Mouse (Mus musculus): ENCODE measurements around the gene Proz.

Proz gene

GRCm38 (mm10) chr8:13060441-13061150 is at the start of gene Proz:
Proz (plus strand) TSS chr8:13060914.
- no peaks in the 10 kb centered on the region for H3K36me3 ChIP-seq (ENCODE audit: control insufficient read depth, insufficient read depth, low read length, poor library complexity, severe bottlenecking)
- H3K27me3 ChIP-seq (ENCODE audit: control insufficient read depth, insufficient read depth, low read length, poor library complexity, severe bottlenecking), result no peaks in the 10 kb centered on the region

GRCm38 (mm10) chr8:13019560-13019959 is 41.2 kb upstream of the Proz start:
- DNase-seq (ENCODE audit: low read depth, low spot score), result no peak
- no peaks in the 10 kb centered on the region for H3K36me3 ChIP-seq (ENCODE audit: control insufficient read depth, insufficient read depth, low read length, poor library complexity, severe bottlenecking)
- H3K27me3 ChIP-seq (ENCODE audit: control insufficient read depth, insufficient read depth, low read length, poor library complexity, severe bottlenecking), result no peaks in the 10 kb centered on the region

More at GRCm38 (mm10) chr8:13060441-13061150, at the start of gene Proz:
- no peak for DNase-seq (ENCODE audit: low read depth, low spot score)

- Histone ChIP-seq H3K36me3 (ENCODE audit: control insufficient read depth, insufficient read depth, low read length, poor library complexity, severe bottlenecking) (no peaks in the 10 kb centered on the region), H3K27me3 (ENCODE audit: control insufficient read depth, insufficient read depth, low read length, poor library complexity, severe bottlenecking) (no peaks in the 10 kb centered on the region)
- no peak for DNase-seq (ENCODE audit: low read depth, low spot score)
Measured at GRCm38 (mm10) chr8:13021830-13022229, 38.9 kb upstream of the Proz start.

GRCm38 (mm10) chr8:13025487-13026224 is 35.1 kb upstream of the Proz start, which contains the start of gene F7:
F7 (plus strand) TSS chr8:13026034.
- DNase-seq (ENCODE audit: low read depth, low spot score), result no peak
- Histone ChIP-seq H3K27me3 (ENCODE audit: control insufficient read depth, insufficient read depth, low read length, poor library complexity, severe bottlenecking) (no peaks in the 10 kb centered on the region), H3K36me3 (ENCODE audit: control insufficient read depth, insufficient read depth, low read length, poor library complexity, severe bottlenecking) (no peaks in the 10 kb centered on the region)

GRCm38 (mm10) chr8:13027615-13028014 is 33.1 kb upstream of the Proz start:
- H3K27me3 ChIP-seq (ENCODE audit: control insufficient read depth, insufficient read depth, low read length, poor library complexity, severe bottlenecking), result no peaks in the 10 kb centered on the region
- DNase-seq (ENCODE audit: low read depth, low spot score), result no peak
- H3K36me3 ChIP-seq (ENCODE audit: control insufficient read depth, insufficient read depth, low read length, poor library complexity, severe bottlenecking), result no peaks in the 10 kb centered on the region

- Histone ChIP-seq H3K36me3 (ENCODE audit: control insufficient read depth, insufficient read depth, low read length, poor library complexity, severe bottlenecking) (no peaks in the 10 kb centered on the region), H3K27me3 (ENCODE audit: control insufficient read depth, insufficient read depth, low read length, poor library complexity, severe bottlenecking) (no peaks in the 10 kb centered on the region)
- no peak for DNase-seq (ENCODE audit: low read depth, low spot score)
Measured at GRCm38 (mm10) chr8:13028482-13028881, 32.2 kb upstream of the Proz start.

GRCm38 (mm10) chr8:13036346-13036812 is 24.3 kb upstream of the Proz start:
- no peak for DNase-seq (ENCODE audit: low read depth, low spot score)
- H3K36me3 ChIP-seq (ENCODE audit: control insufficient read depth, insufficient read depth, low read length, poor library complexity, severe bottlenecking), result no peaks in the 10 kb centered on the region

GRCm38 (mm10) chr8:13037015-13037414 is 23.7 kb upstream of the Proz start, which contains the start of gene F10:
F10 (plus strand) TSS chr8:13037308.
- no peak for DNase-seq (ENCODE audit: low read depth, low spot score)
- no peaks in the 10 kb centered on the region for H3K36me3 ChIP-seq (ENCODE audit: control insufficient read depth, insufficient read depth, low read length, poor library complexity, severe bottlenecking)
- no peaks in the 10 kb centered on the region for H3K27me3 ChIP-seq (ENCODE audit: control insufficient read depth, insufficient read depth, low read length, poor library complexity, severe bottlenecking)

More at GRCm38 (mm10) chr8:13036346-13036812, 24.3 kb upstream of the Proz start:
- H3K27me3 ChIP-seq (ENCODE audit: control insufficient read depth, insufficient read depth, low read length, poor library complexity, severe bottlenecking), result no peaks in the 10 kb centered on the region

GRCm38 (mm10) chr8:13037569-13037968 is 23.1 kb upstream of the Proz start:
- Histone ChIP-seq H3K36me3 (ENCODE audit: control insufficient read depth, insufficient read depth, low read length, poor library complexity, severe bottlenecking) (no peaks in the 10 kb centered on the region), H3K27me3 (ENCODE audit: control insufficient read depth, insufficient read depth, low read length, poor library complexity, severe bottlenecking) (no peaks in the 10 kb centered on the region)
- no peak for DNase-seq (ENCODE audit: low read depth, low spot score)

GRCm38 (mm10) chr8:13039054-13039453 is 21.7 kb upstream of the Proz start:
- H3K27me3 ChIP-seq (ENCODE audit: control insufficient read depth, insufficient read depth, low read length, poor library complexity, severe bottlenecking), result no peaks in the 10 kb centered on the region
- H3K36me3 ChIP-seq (ENCODE audit: control insufficient read depth, insufficient read depth, low read length, poor library complexity, severe bottlenecking), result no peaks in the 10 kb centered on the region
- no peak for DNase-seq (ENCODE audit: low read depth, low spot score)

- Histone ChIP-seq H3K36me3 (ENCODE audit: control insufficient read depth, insufficient read depth, low read length, poor library complexity, severe bottlenecking) (no peaks in the 10 kb centered on the region), H3K27me3 (ENCODE audit: control insufficient read depth, insufficient read depth, low read length, poor library complexity, severe bottlenecking) (no peaks in the 10 kb centered on the region)
- DNase-seq (ENCODE audit: low read depth, low spot score), result no peak
Measured at GRCm38 (mm10) chr8:13041459-13041858, 19.3 kb upstream of the Proz start.

GRCm38 (mm10) chr8:13047652-13048051 is 13.1 kb upstream of the Proz start:
- no peaks in the 10 kb centered on the region for H3K36me3 ChIP-seq (ENCODE audit: control insufficient read depth, insufficient read depth, low read length, poor library complexity, severe bottlenecking)
- no peak for DNase-seq (ENCODE audit: low read depth, low spot score)

GRCm38 (mm10) chr8:13050550-13050949 is 10.2 kb upstream of the Proz start:
- Histone ChIP-seq H3K27me3 (ENCODE audit: control insufficient read depth, insufficient read depth, low read length, poor library complexity, severe bottlenecking) (no peaks in the 10 kb centered on the region), H3K36me3 (ENCODE audit: control insufficient read depth, insufficient read depth, low read length, poor library complexity, severe bottlenecking) (no peaks in the 10 kb centered on the region)
- no peak for DNase-seq (ENCODE audit: low read depth, low spot score)

More at GRCm38 (mm10) chr8:13047652-13048051, 13.1 kb upstream of the Proz start:
- H3K27me3 ChIP-seq (ENCODE audit: control insufficient read depth, insufficient read depth, low read length, poor library complexity, severe bottlenecking), result no peaks in the 10 kb centered on the region

- Histone ChIP-seq H3K36me3 (ENCODE audit: control insufficient read depth, insufficient read depth, low read length, poor library complexity, severe bottlenecking) (no peaks in the 10 kb centered on the region), H3K27me3 (ENCODE audit: control insufficient read depth, insufficient read depth, low read length, poor library complexity, severe bottlenecking) (no peaks in the 10 kb centered on the region)
- DNase-seq (ENCODE audit: low read depth, low spot score), result no peak
Measured at GRCm38 (mm10) chr8:13057351-13057750, 3.4 kb upstream of the Proz start.

GRCm38 (mm10) chr8:13063112-13063511 is 2.4 kb downstream of the Proz start:
- no peaks in the 10 kb centered on the region for H3K27me3 ChIP-seq (ENCODE audit: control insufficient read depth, insufficient read depth, low read length, poor library complexity, severe bottlenecking)
- DNase-seq (ENCODE audit: low read depth, low spot score), result no peak

More at GRCm38 (mm10) chr8:13063112-13063511, 2.4 kb downstream of the Proz start:
- H3K36me3 ChIP-seq (ENCODE audit: control insufficient read depth, insufficient read depth, low read length, poor library complexity, severe bottlenecking), result no peaks in the 10 kb centered on the region
